Mouse (Mus musculus) midbrain, embryonic 14.5 days (tissue): ENCODE results near the gene Tubg2. TPM values are rescaled to one million over a fixed set of nuclear protein-coding genes. Genes with fewer than 3 reads are reported as not detected.

Experiments used
- ATAC-seq: fragments of 200-750 bp; cut with Nextera tagmentation; 2 replicates; pipeline ENCODE4 v1.8.0; 2017; ENCODE audit warnings: moderate number of reproducible peaks, moderate library complexity; ENCODE audit not compliant: low FRiP score, low TSS enrichment
- DNase-seq: peaks from one replicate; pipeline ENCODE4 v3.0.0-alpha.2; 2015
- H3K27ac ChIP-seq: fragments of 300-500 bp; sonication (generic); replicated peaks from 2 replicates; pipeline ENCODE4 v1.5.1; 2014; ENCODE audit warnings: mild to moderate bottlenecking, low read depth, low read length, moderate library complexity
- H3K27me3 ChIP-seq: fragments of 300-500 bp; sonication (generic); 2 replicates; pipeline ENCODE4 v1.6.1; 2014; ENCODE audit warnings: low read length, control low read depth, mixed read lengths; ENCODE audit not compliant: control insufficient read depth, insufficient read depth
- H3K36me3 ChIP-seq: fragments of 300-500 bp; sonication (generic); 2 replicates; pipeline ENCODE4 v1.6.1; 2014; ENCODE audit warnings: low read length, control low read depth; ENCODE audit not compliant: control insufficient read depth, insufficient read depth
- H3K4me1 ChIP-seq: fragments of 300-500 bp; sonication (generic); 2 replicates; pipeline ENCODE4 v1.6.1; 2014; ENCODE audit warnings: mild to moderate bottlenecking, antibody characterized with exemption, low read length, control low read depth; ENCODE audit not compliant: control insufficient read depth, insufficient read depth
- H3K4me2 ChIP-seq: fragments of 300-500 bp; sonication (generic); 2 replicates; pipeline ENCODE4 v1.6.1; 2014; ENCODE audit warnings: mild to moderate bottlenecking, low read length, moderate library complexity
- H3K4me3 ChIP-seq: fragments of 300-500 bp; sonication (generic); replicated peaks from 2 replicates; pipeline ENCODE4 v1.5.1; 2014; ENCODE audit warnings: low read depth, low read length
- H3K9ac ChIP-seq: fragments of 300-500 bp; sonication (generic); replicated peaks from 2 replicates; pipeline ENCODE4 v1.6.1; 2014; ENCODE audit warnings: mild to moderate bottlenecking, low read length, moderate library complexity
- H3K9me3 ChIP-seq: fragments of 300-500 bp; sonication (generic); 2 replicates; pipeline ENCODE4 v1.6.1; 2016; ENCODE audit warnings: low read length, control low read depth, mixed read lengths; ENCODE audit not compliant: control insufficient read depth
- WGBS: fragments of 180-500 bp; shearing (Covaris S2); extraction: QIAGEN DNeasy Blood & Tissue Kit; methylation state at CpG from one replicate; pipeline ENCODE4 v1.1.7; 2014; 5-methylcytosine and 5-hydroxymethylcytosine counted together
- polyA plus RNA-seq: library from polyadenylated mRNA; unstranded; fragments of >200 nt; fragmentation: Nextera tagmentation; extraction: Ambion mirVana; gene quantifications from 2 replicates; pipeline ENCODE4 v1.2.1, GENCODE M21; 2014

Tubg2 gene
- polyA plus RNA-seq, 1 experiment from 2014 or later = 42.2 TPM

DNA sequence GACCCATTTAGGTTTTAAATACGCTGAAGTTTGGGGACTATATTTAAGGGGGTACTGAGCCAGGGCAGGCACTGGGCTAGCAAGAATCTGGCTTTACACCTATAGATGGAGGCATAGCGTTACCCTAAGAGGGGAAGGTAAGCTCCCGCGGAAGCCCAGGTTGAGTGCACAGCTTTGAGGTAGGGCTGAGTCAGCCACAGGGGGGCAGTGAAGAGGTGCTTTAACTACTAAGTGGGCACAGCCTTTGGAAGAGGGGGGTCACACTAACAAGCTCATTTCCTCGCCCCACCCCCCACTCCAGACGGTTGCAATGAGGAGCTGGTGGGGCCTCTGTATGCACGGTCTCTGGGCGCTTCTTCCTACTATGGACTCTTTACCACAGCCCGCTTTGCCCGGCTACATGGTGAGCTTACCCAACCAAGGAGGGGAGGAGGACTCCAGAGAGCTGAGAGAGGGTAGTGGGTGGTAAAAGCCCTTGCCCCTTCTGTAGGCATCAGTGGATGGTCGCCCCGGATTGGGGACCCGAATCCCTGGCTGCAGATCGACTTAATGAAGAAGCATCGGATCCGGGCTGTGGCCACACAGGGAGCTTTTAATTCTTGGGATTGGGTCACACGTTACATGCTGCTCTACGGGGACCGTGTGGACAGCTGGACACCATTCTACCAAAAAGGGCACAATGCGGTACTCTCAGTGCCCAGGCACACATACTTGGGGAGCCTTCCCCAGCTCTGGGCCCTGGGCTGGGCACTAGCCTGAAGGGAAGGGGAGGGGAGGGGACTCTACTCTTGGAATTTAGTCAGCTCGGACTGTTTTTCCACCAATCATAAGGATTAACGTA lies 21.4 kb downstream of the Tubg2 start:
- H3K27ac ChIP-seq = no peak overlapping the region
- ATAC-seq = no peak
- peak overlapping the region; percentile 56 for H3K4me2 ChIP-seq
- H3K9ac ChIP-seq = no peak overlapping the region
- H3K4me1 ChIP-seq = peaks cover 41% of the 10 kb centered on the region
- H3K36me3 ChIP-seq = no peaks in the 10 kb centered on the region
- no peaks in the 10 kb centered on the region for H3K9me3 ChIP-seq
- peaks cover 41% of the 10 kb centered on the region for H3K27me3 ChIP-seq
- WGBS = 23% methylated on average over 22 of the region's 22 CpGs
- H3K4me3 ChIP-seq = peak overlapping the region; percentile 36
- peak; percentile 79 for DNase-seq

DNA sequence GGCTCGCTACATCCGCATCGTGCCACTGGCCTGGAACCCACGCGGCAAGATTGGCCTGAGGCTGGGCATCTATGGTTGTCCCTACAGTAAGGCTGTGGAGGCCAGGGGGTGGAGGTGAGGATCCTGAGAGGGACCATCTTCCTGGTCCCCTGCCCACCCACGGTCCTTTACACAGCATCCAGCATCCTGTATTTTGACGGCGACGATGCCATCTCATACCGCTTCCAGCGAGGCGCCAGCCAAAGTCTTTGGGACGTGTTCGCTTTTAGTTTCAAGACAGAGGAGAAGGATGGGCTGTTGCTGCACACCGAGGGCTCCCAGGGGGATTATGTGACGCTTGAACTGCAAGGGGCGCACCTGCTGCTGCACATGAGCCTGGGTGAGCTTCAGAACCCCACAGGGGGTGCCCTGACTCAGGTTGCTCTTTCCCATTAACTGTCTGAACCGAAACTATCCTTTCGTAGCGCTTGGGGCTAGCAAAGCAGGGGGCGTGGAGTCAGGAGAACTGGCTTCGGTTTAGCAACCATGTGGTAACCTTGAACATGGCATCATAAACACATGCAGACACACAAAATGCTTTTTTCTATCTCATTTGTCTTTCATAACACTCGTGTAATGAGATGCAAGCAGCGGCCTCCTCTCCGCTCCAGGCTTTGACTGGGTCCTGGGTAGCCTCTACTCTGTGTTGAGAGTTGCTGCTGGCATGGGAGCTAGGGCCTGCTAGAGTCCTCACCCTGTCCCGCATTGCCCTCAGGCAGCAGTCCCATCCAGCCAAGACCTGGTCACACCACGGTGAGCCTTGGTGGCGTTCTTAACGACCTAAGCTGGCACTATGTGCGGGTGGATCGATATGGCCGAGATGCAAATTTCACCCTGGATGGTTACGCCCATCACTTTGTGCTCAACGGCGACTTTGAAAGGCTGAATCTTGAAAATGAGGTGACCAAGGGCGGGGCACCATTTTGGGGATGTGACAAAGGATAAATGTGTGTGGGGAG lies 22.7 kb downstream of the Tubg2 start:
- no peak overlapping the region for H3K4me3 ChIP-seq
- DNase-seq (no peak), ATAC-seq (no peak)
- H3K9me3 ChIP-seq = no peaks in the 10 kb centered on the region
- H3K4me1 ChIP-seq = peaks cover 30% of the 10 kb centered on the region
- H3K36me3 ChIP-seq = no peaks in the 10 kb centered on the region
- H3K27ac ChIP-seq = no peak overlapping the region
- H3K4me2 ChIP-seq = peak overlapping the region; percentile 4; the same call in 1 of the 2 replicates
- H3K9ac ChIP-seq = no peak overlapping the region
- peaks cover 38% of the 10 kb centered on the region for H3K27me3 ChIP-seq
- 49% methylated on average over 36 of the region's 36 CpGs for WGBS

DNA sequence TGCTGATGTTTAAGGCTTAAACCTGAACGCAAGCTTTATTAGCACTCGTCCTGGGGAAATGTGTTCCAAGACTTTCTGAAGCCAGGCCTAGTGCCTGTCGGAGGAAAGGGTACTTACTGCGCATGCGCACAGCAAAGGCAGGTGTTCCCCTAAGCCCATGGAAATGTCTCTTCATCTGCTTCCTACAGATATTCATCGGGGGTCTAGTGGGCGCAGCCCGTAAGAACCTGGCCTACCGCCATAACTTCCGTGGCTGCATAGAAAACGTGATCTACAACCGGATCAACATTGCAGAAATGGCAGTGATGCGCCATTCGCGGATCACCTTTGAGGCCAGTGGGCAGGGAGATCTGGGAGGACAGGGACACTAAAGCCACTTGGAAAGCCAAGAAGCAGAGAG lies 23.6 kb downstream of the Tubg2 start:
- no peaks in the 10 kb centered on the region for H3K9me3 ChIP-seq
- H3K4me2 ChIP-seq = no peak overlapping the region
- ATAC-seq (no peak), DNase-seq (no peak)
- no peak overlapping the region for H3K9ac ChIP-seq
- H3K4me1 ChIP-seq = peaks cover 21% of the 10 kb centered on the region
- H3K27ac ChIP-seq = no peak overlapping the region
- H3K36me3 ChIP-seq = no peaks in the 10 kb centered on the region
- H3K27me3 ChIP-seq = peaks cover 37% of the 10 kb centered on the region
- WGBS = 75% methylated on average over 15 of the region's 15 CpGs
- H3K4me3 ChIP-seq = no peak overlapping the region

DNA sequence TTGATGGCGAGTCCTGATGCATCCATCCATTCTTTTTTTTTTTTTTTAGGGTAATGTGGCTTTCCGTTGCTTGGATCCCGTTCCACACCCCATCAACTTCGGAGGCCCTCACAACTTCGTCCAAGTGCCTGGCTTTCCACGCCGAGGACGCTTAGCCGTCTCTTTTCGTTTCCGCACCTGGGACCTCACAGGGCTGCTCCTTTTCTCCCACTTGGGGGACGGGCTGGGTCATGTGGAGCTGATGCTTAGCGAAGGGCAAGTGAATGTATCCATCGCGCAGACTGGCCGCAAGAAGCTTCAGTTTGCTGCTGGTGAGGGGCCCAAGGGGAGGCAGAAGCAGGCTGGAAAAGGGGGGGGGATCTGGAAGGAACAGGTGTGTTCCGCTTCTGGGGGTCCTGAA lies 24.6 kb downstream of the Tubg2 start:
- Histone ChIP-seq H3K4me1 (peaks cover 15% of the 10 kb centered on the region), H3K9me3 (no peaks in the 10 kb centered on the region), H3K36me3 (0 out of 2 replicates have a peak, but pooled peaks cover 4% of the 10 kb centered on the region), H3K4me3 (no peak overlapping the region), H3K27ac (no peak overlapping the region), H3K4me2 (no peak overlapping the region), H3K9ac (no peak overlapping the region; the same call in 1 of the 2 replicates), H3K27me3 (peaks cover 30% of the 10 kb centered on the region)
- ATAC-seq = no peak
- 65% methylated on average over 17 of the region's 17 CpGs for WGBS
- DNase-seq = no peak

GRCm38 (mm10) chr11:101180846-101181740 lies 25.4 kb downstream of the Tubg2 start:
- H3K4me3 ChIP-seq = no peak overlapping the region
- ATAC-seq (no peak), DNase-seq (peak; percentile 85)
- H3K27ac ChIP-seq = no peak overlapping the region
- no peak overlapping the region for H3K4me2 ChIP-seq
- 0 out of 2 replicates have a peak, but pooled peaks cover 4% of the 10 kb centered on the region for H3K36me3 ChIP-seq
- peaks cover 25% of the 10 kb centered on the region for H3K27me3 ChIP-seq
- no peaks in the 10 kb centered on the region for H3K9me3 ChIP-seq
- no peak overlapping the region; the same call in 1 of the 2 replicates for H3K9ac ChIP-seq
- WGBS = 42% methylated on average over 10 of the region's 10 CpGs
- H3K4me1 ChIP-seq = peaks cover 15% of the 10 kb centered on the region

DNA sequence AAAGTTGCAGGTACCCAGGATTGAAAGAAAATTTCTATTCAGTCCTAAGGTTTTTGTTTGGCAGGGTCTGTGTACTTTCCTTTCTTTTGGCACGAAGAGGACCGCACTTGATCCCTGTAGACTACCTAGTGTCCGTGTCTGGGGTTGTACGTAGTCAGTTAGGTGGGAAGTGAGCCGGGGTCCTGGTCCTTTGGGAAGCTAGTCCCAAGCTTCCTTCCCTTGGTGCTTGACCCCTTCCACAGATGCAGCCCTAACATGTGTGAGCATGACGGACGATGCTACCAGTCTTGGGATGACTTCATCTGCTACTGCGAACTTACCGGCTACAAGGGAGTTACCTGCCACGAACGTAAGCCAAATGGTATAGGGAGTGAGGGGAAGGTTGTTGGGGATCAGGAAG lies 26.3 kb downstream of the Tubg2 start:
- 95% methylated on average over 11 of the region's 11 CpGs for WGBS
- no peak for ATAC-seq

DNA sequence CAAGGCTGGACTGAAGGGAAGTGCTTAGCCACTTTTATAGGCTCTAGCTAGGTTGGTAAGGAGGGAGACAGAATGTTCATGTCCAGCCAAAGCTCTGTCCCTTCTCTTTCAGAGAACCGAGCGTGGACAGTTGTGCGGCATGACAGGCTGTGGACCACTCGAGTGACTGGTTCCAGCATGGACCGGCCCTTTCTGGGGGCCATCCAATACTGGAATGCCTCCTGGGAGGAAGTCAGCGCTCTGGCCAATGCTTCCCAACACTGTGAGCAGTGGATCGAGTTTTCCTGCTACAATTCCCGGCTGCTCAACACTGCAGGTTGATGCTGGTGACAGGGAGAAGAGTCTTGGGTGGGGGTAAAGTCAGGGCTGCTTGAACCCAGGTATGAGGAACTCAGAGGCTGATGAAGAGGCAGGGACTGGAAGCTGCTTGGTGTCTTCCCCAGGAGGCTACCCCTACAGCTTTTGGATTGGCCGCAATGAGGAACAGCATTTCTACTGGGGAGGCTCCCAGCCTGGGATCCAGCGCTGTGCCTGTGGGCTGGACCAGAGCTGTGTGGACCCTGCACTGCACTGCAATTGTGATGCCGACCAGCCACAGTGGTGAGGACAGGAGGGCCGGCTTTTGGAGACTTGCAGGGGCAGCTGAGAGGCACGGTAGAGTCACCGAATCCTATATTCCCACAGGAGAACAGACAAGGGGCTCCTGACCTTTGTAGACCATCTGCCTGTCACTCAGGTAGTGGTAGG lies 27.2 kb downstream of the Tubg2 start:
- H3K27me3 ChIP-seq = peaks cover 8% of the 10 kb centered on the region; the same call in 1 of the 2 replicates
- H3K36me3 ChIP-seq = 0 out of 2 replicates have a peak, but pooled peaks cover 4% of the 10 kb centered on the region
- H3K4me1 ChIP-seq = 0 out of 2 replicates have a peak, but pooled peaks cover 5% of the 10 kb centered on the region
- 75% methylated on average over 14 of the region's 14 CpGs for WGBS
- no peak for DNase-seq
- H3K4me2 ChIP-seq = no peak overlapping the region
- no peaks in the 10 kb centered on the region for H3K9me3 ChIP-seq
- H3K9ac ChIP-seq = no peak overlapping the region
- H3K4me3 ChIP-seq = no peak overlapping the region
- no peak overlapping the region for H3K27ac ChIP-seq
- ATAC-seq = no peak

More for the DNA sequence above, 26.3 kb downstream of the Tubg2 start:
- peaks cover 18% of the 10 kb centered on the region for H3K27me3 ChIP-seq
- H3K9ac ChIP-seq = no peak overlapping the region
- DNase-seq = no peak
- H3K4me2 ChIP-seq = no peak overlapping the region
- H3K4me1 ChIP-seq = peaks cover 10% of the 10 kb centered on the region; the same call in 1 of the 2 replicates
- H3K27ac ChIP-seq = no peak overlapping the region
- no peak overlapping the region for H3K4me3 ChIP-seq
- 0 out of 2 replicates have a peak, but pooled peaks cover 4% of the 10 kb centered on the region for H3K36me3 ChIP-seq
- no peaks in the 10 kb centered on the region for H3K9me3 ChIP-seq
